Mouse (Mus musculus): Measurements from ENCODE around the gene Golga3.

Golga3 gene

DNA sequence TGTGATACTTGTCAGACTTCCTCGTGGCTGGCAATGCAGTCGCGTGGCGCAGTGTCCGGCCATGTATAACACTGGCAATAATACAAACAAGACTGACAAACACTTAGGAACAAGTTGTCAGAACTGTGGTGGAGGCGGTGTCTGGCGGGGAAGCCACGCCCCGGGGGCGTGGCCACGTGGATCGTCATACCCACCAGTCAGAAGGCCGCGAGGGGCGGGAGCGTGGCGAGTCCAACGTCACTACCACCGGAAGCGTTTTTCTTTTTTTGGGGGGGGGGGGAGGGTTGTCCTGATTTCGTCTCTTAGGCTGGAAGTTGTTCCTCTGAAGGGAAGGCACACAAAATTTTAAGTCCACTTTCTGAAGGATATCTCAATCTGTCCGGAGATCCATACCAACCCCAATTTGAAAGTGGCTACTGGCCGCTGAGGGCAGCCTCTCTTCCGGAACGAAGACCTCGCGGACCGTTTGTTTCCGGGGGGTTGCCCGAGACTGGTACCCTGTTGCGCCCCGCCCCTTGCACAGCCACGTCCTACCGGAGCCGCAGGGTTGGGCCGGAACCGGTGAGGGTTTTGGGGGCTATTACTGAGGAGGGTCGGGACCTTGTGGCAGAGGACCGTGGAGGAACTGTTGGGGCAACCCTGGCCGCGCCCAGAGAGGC, at the start of gene Golga3:
TSS of gene Golga3 (plus strand) at position 340 of the 659 bp plus-strand sequence.
- peak; percentile 91 for DNase-seq (ENCODE audit: extremely low read depth, low read depth)

DNA sequence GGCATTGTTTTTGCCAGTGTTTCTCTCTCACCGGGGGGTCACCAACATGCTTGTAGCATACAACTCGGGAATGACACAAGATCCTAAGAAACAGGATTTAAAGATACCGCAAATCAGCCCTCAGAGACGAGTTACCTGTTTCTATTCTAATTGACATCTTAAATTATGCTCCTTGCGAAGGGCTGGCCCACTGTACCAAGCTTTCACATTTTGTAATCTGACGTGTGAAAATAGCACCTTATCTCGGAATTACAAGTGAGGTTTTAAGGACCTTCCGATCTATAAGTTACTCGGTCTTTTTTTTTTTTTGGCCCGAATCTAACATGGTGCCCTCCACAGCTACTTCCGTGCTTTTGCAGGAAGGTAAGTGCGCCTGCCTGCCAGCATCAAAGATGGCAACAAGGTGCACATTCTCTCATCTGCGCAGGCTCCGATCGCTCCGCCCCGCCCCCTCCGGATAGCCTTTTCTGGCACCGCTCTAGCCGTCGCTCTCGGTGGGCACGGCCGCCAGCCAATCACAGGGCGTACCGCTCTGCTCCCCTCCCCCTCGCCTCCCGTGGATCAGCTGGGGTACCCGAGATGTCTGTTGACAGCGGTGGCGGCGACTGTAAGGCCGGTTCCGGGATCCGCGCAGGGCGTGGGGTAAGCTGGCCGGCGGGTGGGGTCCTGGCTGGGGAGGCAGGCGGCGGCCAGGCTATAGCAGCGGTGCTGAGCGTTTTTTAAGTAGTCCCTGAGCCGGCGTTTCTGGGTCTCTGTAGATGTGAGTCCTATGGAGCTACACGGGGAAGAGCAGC, 41.0 kb upstream of the Golga3 start, which contains the start of gene Chfr:
TSS of gene Chfr (plus strand) at position 550 of the 794 bp plus-strand sequence.
- DNase-seq (ENCODE audit: extremely low read depth, low read depth) = peak; percentile 93

DNA sequence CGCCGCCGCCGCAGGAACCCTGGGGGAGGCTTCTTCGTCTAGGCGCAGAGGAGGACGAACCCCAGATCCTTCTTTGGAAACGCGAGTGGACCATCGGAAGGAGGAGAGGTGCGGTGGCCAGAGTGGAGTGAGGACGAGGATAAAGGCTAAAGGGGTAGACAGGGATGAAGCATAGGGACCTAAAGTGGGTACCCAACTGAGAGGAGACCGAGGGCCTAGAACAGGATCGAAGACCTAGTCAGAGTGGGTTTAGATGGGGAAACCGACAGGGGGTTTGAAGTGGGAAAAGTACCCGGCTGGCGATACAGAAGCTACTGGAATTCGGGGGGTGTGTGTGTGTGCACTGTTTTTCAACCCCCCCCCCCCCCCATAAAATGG, 40.4 kb upstream of the Golga3 start:
- DNase-seq (ENCODE audit: extremely low read depth, low read depth) = no peak

DNA sequence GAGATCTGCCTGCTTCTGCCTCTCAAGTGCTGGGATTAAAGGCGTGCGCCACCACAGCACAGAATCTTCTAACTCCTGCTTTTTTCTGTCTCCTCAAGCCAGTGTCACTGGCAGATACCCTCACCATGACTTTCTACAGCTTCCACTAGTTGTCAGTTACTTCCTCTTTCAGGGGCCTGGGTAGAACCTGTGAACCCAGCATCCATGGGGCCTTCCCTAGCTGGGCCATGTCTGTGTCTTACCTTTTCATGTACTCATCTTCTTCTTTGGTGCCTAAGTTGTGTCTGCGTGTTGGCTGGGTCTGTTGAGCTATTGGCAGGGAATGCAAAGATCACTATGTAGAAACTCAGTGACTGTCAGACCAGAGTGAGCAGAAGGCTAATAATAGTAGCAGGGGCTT, 38.7 kb upstream of the Golga3 start:
- DNase-seq (ENCODE audit: extremely low read depth, low read depth) = peak; percentile 31

DNA sequence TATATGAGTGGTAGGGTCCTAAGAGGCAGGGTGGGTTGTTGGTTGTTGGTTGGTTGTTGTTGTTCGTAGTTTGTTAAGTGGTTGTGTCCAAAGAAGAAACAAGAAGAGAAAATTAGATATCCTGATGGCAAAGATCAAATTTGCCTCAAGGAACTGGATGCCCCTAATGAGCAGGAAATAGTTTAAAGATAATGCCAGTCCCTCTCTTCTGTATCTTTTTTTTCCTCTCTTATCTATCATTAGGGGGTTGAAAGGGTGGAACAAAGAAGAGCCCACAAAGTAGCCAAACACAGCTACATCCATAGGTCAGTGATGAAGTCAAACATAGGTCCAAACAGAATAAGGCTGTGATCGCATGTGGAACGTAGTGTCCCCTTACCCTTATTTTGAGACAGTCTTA, 37.2 kb upstream of the Golga3 start:
- DNase-seq (ENCODE audit: extremely low read depth, low read depth) = no peak

DNA sequence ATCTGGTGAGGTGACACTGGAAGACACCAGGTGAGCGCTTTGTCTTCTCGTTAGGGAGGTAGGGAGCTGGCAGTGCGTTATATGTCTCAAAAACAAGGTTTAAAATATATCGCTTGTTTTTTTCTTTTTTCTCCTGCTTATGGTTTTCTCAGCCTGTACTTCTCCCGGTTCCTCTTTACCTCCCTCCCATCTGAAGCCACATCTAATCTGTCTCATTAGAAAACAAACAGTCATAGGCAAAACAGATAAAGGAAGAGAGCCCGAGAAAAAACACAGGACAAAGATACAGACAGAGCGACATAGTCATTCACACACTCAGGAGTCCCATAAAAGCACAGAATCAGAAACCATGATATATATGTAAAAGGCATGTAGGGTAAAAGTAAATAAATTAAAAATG, 36.1 kb upstream of the Golga3 start:
- no peak for DNase-seq (ENCODE audit: extremely low read depth, low read depth)

DNA sequence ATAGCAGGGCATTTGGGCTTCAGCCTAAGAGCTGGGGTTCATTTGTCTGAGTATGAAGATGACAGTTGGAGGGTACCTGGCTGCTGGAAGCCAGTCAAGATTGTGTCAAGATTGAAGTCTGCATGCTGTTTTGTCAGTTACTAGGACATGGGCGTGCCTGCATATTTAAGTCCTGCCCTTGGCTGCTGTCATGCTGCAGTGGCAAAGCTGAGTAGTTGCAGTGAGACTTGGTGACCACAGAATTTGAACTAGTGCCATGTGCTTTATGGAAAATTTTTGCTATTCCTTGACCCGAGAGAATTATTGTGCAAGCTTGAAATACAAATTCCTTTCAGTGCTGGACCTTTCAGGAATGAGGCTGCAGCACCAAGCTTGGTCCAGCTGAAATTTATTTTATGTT, 34.2 kb upstream of the Golga3 start:
- no peak for DNase-seq (ENCODE audit: extremely low read depth, low read depth)

DNA sequence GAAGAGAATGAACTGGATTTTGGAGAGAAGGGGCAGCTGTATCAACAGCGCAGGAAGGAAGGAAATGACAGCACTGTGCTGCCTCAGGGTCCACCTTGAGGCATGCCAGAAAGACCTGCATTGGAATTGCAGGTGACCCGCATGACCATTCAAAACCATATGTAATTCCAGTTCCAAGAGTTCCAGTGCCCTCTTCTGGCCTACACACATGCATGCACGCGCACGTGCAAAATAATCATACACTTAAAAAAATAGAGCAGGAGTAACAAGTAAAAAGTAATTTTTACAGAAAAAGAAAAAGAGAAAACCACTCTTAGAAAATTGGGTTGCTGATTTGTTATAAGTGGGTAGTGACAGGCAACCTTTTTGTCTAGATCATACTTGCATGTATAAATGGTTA, 33.5 kb upstream of the Golga3 start:
- no peak for DNase-seq (ENCODE audit: extremely low read depth, low read depth)

DNA sequence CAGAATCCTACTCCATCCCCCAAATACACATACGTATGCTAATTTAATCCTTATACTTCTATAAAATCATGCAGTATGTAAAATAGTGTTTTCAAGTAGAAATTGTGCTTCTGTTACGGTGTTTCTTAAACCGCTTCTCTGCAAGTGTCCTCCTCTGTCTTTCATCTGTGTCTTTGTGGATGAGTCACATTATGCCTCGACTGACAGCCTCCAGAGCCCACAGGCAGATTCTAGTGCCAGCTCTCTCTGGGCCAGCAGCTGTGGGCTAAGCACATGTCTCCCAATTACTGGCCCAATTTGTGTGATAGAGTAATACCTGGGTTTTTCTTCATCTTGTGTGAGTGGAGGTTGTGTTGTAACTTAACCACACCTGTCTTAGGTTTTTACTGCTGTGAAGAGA, 7.1 kb upstream of the Golga3 start:
- no peak for DNase-seq (ENCODE audit: extremely low read depth, low read depth)

DNA sequence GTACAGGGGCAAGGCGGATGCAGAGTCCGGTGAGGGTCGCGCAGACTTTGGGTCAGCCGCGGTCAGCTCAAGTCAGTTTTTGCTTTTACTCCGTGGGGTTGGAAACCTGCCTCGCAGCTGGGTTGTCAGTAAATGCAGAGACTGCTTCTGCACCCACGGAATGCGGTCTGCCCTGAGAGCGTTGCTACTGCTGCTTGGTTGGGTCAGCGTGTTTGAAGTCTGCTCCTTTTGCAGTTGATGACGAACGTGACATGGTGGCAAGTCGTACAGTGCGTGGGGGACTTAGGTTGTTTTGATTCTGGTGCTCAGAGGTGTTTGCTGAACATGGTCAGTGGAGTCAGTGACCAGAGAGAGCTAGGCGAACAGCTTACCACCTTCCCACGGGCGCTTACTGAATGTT, 520 bp downstream of the Golga3 start:
- DNase-seq (ENCODE audit: extremely low read depth, low read depth) = peak; percentile 20

DNA sequence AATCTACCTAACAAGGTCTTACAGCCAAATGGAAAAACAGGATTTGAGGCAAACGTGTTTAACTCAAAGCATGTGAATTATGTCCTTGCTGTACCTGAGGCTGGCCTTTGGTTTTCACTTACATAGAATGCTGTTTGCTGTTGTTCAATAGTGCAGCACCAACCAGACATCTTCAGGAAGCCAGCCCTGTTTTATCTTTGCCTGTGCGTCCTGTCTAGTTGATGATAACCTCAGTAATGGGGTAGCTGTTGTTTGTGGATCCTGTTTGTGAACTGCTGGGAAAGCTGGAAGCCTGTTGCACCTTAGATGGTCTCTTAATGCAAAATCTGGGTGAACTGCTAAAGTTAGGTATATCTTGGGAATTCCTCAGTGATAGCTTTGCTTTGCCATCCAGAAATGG, 2.1 kb downstream of the Golga3 start:
- no peak for DNase-seq (ENCODE audit: extremely low read depth, low read depth)

DNA sequence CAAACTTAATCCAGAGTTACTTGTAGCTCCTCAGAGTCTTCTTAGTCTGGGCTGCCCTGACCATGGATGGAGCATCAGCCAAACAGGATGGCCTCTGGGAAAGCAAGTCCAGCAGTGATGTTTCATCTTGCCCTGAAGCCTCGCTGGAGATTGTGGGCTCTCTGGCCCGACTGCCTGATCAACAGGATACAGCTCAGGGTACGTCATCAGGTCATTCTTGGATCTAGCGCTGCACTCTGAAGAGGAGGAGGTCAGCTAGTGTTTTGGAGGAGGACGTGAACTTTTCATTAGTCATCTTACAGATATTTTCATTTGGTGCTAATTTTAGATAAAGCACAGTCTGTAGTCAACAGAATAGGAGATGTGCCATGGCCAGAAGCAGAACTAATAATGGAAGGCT, 5.2 kb downstream of the Golga3 start:
- no peak for DNase-seq (ENCODE audit: extremely low read depth, low read depth)

DNA sequence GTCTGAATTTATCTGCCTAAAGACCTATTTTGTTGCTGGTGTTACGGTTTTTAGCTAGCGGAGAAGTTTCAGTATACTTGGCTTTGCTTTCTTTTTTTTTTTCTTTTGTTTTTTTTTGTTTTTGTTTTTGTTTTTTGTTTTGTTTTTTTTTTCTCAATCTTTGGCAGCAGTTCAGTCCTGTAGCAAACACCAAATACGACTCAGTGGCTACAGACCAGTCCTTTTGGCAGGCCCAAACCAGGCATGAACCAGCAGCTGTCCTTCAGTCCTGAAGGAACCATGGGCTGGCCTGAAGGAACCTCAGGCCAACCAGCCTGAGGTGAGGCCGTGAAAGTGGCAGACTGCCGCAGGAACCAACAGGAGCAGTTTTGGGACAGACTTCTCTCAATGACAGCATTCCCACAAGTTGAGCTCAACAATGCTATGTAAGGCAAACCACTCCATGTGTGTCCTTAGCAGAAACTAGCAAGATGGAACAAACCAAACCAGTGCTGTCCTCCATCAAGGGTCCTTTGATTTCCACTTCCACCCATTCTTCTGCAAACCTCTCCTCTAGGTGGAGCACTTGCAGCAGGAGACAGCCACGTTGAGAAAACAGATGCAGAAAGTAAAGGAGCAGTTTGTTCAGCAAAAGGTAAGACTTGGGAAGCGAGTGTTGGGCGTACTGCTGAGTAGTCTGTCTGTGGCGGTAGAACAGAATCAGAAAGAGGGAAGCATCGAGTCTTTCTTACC, 26.8 kb downstream of the Golga3 start:
- no peak for DNase-seq (ENCODE audit: extremely low read depth, low read depth)

DNA sequence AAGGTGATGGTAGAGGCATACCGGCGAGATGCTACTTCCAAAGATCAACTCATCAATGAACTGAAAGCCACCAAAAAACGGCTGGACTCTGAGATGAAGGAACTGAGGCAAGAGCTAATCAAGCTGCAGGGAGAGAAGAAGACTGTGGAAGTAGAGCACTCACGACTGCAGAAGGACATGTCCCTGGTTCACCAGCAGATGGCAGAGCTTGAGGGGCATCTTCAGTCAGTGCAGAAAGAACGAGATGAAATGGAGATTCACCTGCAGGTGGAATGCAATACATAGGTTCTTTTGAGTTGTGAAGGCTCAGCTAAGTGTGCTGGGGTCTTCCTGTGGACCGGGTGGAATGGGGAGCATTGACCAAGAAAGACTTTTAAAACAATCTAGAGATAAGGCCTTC, 28.3 kb downstream of the Golga3 start:
- no peak for DNase-seq (ENCODE audit: extremely low read depth, low read depth)

DNA sequence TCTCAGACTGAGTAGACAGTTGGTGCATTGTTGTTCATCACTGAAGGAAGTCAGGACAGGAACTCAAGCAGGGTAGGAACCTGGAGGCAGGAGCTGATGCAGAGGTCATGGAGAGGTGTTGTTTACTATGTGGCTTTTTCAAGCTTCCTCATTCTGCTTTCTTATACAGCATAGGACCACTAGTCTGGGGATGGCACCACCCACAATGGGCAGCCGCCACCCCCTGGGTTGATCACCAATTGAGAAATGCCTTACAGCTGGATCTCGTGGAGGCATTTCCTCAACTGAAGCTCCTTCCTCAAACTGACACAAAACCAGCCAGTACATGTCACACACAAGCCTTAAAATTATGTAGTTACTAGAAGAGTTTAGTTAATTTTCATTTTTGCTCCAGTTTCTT, 34.8 kb downstream of the Golga3 start:
- no peak for DNase-seq (ENCODE audit: extremely low read depth, low read depth)

DNA sequence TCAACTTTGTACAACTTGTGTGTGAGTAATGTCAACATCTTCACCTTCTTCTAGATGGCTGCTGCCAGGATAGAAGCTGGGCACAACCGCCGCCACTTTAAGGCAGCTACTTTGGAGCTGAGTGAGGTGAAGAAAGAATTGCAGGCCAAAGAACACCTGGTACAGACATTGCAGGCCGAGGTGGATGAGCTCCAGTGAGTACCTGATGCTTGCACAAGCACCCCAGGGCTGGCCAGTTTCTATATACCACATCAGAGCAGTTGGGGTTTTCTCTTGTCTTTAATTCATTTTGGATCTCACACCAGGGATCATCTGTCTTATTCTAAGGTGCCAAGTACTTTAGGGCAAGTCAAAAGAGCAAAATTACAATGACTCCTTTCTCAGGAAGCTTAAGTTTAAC, 40.3 kb downstream of the Golga3 start:
- DNase-seq (ENCODE audit: extremely low read depth, low read depth) = no peak

DNA sequence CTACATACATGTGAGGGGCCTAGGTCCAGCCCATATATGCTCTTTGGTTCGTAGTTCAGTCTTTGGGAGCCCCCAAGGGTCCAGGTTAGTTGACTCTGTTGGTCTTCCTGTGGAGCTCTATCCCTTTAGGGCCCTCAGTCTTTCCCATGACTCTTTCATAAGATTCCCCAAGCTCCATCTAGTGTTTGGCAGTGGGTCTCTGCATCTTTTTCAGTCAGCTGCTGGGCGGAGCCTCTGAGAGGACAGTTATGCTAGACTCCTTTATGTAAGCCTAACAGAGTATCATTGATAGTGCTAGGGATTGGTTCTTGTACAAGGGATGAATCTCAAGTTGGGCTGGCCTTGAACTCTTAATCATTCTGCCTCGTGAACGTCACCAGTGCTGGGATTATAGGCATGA, 43.8 kb downstream of the Golga3 start:
- DNase-seq (ENCODE audit: extremely low read depth, low read depth) = no peak

DNA sequence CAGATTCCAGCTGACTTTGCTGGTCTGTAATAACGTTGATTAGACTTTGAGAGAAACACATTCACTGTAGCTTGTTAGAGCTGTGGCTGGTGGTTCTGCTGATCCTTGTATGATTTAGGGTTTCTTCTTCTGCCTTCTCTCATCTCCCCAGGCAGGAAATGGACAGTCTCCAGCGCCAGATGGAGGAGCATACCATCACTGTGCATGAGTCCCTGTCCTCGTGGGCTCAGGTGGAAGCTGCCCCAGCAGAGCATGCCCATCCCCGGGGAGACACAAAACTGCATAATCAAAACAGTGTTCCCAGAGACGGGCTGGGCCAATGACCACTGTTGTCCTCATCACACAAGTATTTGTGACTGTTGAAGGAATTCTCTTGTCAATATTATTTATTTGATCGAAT, 46.3 kb downstream of the Golga3 start:
- DNase-seq (ENCODE audit: extremely low read depth, low read depth) = no peak

DNA sequence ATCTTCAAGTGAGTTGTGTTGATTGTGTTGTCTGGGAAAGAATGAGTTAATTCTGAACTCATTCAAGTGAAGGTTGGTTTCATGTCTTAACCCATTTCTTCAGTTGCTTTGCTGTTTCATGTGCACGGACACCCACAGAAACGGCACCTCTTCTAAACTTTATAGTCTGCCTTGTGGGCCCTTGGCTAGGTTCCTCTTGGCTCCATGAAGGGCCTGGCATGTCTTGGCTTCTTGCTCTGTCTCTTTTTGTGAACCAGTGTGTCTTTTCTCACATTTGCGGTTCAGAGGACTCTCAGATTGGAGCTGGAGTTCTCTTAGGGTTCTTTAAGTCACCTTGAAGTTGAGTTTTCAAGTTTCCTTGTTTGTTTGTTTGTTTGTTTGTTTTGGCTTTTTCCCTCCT, 48.6 kb downstream of the Golga3 start:
- DNase-seq (ENCODE audit: extremely low read depth, low read depth) = no peak

DNA sequence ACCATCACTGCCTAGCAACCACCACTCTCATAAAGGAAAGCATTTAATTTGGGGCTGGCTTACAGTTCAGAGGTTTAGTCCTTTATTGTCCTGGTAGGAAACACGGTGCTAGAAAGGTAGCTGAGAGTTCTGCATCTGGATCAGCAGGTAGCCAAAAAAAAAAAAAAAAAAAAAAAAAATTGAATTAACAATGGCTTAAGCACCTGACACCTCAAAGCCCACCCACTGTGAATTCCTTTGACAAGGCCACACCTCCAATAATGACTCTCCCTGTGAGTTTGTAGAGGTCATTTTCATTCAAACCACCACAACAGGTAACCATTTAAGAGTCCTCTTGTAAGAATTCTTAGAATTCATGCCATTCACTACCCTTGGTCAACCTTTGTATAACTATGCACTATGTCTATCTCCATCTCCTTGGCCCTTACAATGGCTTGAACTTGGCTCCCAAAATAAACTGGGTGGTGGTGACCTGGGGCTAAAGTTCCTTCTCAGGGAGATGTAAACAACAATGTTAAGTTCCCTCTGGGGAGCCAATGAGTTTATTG, 50.9 kb downstream of the Golga3 start:
- no peak for DNase-seq (ENCODE audit: extremely low read depth, low read depth)

DNA sequence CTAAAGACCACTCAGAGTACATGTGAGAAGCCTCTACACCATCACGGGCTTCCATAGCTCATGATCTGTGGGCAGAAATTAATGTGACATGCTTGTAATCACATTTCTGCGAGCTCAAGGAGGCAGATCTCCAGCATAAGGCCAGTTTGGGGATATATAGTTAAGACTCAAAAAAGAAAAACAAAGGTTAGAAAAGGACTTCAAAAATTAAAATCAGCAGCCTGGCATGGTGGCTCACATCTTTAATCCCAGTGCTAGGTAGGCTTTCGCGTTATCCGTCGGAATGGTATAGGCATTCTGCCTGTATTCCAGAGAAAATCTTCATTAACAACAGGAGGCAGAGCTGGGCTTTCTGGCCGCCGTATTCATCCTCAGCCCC, 53.9 kb downstream of the Golga3 start:
- DNase-seq (ENCODE audit: extremely low read depth, low read depth) = peak; percentile 20

DNA sequence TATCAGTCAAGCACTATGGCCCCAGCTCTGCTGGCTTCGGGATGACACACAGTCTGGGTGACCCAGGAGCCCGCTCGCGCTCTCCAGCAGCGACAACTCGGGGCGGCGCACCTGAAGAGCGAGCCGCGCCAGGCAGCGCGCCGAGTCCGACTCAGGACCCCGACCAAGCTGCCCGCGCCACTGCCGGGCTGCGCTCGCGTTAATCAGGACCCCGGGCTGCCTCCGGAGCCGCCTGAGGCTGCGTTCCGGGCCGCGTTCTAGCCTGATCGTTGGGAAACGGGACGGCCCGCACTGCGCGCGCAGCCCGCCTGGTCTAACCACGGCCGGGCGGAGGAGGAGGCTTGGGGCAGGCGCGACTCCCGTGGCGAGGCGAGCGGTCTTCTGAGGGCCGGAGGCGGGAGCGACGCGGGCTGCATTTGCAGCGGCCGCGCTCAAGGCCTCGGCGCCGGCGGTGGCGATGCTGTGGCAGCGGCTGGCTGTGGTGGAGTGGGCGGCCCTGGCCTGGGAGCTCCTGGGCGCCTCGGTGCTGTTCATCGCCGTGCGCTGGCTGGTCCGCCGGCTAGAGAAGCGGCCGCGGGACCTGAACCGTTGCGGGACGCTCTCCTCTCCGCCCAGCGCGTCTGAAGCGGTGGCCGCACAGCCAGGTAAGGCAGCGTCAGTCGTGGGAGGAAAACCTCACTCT, 54.4 kb downstream of the Golga3 start, which contains the start of gene Ankle2:
TSS of gene Ankle2 (plus strand) at position 225 of the 682 bp plus-strand sequence.
- DNase-seq (ENCODE audit: extremely low read depth, low read depth) = peak; percentile 73
